Mouse (Mus musculus) granulocyte monocyte progenitor cell, adult 5-6 weeks (primary cell): ENCODE data around the gene Sh2d1b2. TPM values are rescaled to one million over a fixed set of nuclear protein-coding genes. Genes with fewer than 3 reads are reported as not detected.

Experiments
- ATAC-seq: replicated peaks from 2 replicates; pipeline ENCODE4 v1.8.0; 2016; ENCODE audit warnings: mild to moderate bottlenecking, moderate TSS enrichment, inconsistent platforms; ENCODE audit not compliant: poor library complexity, severe bottlenecking
- total RNA-seq, 2 experiments: library from RNA; stranded (forward) in 1 of 2; stranded (reverse) in 1 of 2; fragments of 200-712, 200-1000 nt in 1 of 2; fragments of >200 nt in 1 of 2; fragmentation: Nextera tagmentation in 1 of 2; gene quantifications; 2 replicates each; pipeline ENCODE4 v1.2.3; 2014 to 2017

Gene Sh2d1b2
- total RNA-seq (2014; fragmentation: Nextera tagmentation): not detected in 2 replicates
- not detected in 2 replicates for total RNA-seq (2017)

GRCm38 (mm10) chr1:170232688-170233087, at the start of gene Sh2d1b2:
TSS of gene Sh2d1b2 (plus strand) at chr1:170232749.
- peak; percentile 71 for ATAC-seq

GRCm38 (mm10) chr1:170185137-170185536, 47.4 kb upstream of the Sh2d1b2 start:
- ATAC-seq: no peak

GRCm38 (mm10) chr1:170186531-170186930, 46.0 kb upstream of the Sh2d1b2 start:
- no peak for ATAC-seq

GRCm38 (mm10) chr1:170188601-170189000, 43.9 kb upstream of the Sh2d1b2 start:
- ATAC-seq: no peak

- no peak for ATAC-seq
These were observed 42.3 kb upstream of the Sh2d1b2 start for GRCm38 (mm10) chr1:170190225-170190624.

GRCm38 (mm10) chr1:170191925-170192324, 40.6 kb upstream of the Sh2d1b2 start:
- no peak for ATAC-seq

GRCm38 (mm10) chr1:170196211-170196610, 36.3 kb upstream of the Sh2d1b2 start:
- no peak for ATAC-seq

- 0 out of 2 replicates have a peak, but pooled peaks have one; percentile 27 for ATAC-seq
These were observed 32.2 kb upstream of the Sh2d1b2 start for GRCm38 (mm10) chr1:170200379-170200778.

- no peak for ATAC-seq
These were observed 26.2 kb upstream of the Sh2d1b2 start for GRCm38 (mm10) chr1:170206395-170206794.

- ATAC-seq: no peak
These were observed 19.2 kb upstream of the Sh2d1b2 start for GRCm38 (mm10) chr1:170213181-170213879.

- ATAC-seq: no peak
These were observed 18.2 kb upstream of the Sh2d1b2 start for GRCm38 (mm10) chr1:170214383-170214756.

- ATAC-seq: peak; percentile 94
These were observed 17.6 kb upstream of the Sh2d1b2 start, which contains the start of gene Uhmk1 for GRCm38 (mm10) chr1:170214757-170215522. TSS of gene Uhmk1 (minus strand) at chr1:170215397.

GRCm38 (mm10) chr1:170215590-170215989, 17.0 kb upstream of the Sh2d1b2 start:
- ATAC-seq: no peak

GRCm38 (mm10) chr1:170218091-170218884, 14.3 kb upstream of the Sh2d1b2 start:
- ATAC-seq: peak; percentile 76

GRCm38 (mm10) chr1:170220351-170220750, 12.2 kb upstream of the Sh2d1b2 start:
- no peak for ATAC-seq

- no peak for ATAC-seq
These were observed 9.3 kb upstream of the Sh2d1b2 start for GRCm38 (mm10) chr1:170223276-170223675.

- ATAC-seq: no peak
These were observed 12.5 kb downstream of the Sh2d1b2 start for GRCm38 (mm10) chr1:170245016-170245415.

- ATAC-seq: peak; percentile 41
These were observed 22.5 kb downstream of the Sh2d1b2 start for GRCm38 (mm10) chr1:170254893-170255559.

- ATAC-seq: peak; percentile 100
These were observed 23.0 kb downstream of the Sh2d1b2 start for GRCm38 (mm10) chr1:170255560-170255910.

- ATAC-seq: peak; percentile 65
These were observed 37.7 kb downstream of the Sh2d1b2 start for GRCm38 (mm10) chr1:170270281-170270680.
